Mouse (Mus musculus) embryo, embryonic 10 days (tissue): ENCODE data around the gene Myom3.

Experiments used
- DNase-seq: peaks from one replicate; pipeline ENCODE4 v3.0.0-alpha.2; 2015; ENCODE audit warnings: low spot score

Myom3 gene

DNA sequence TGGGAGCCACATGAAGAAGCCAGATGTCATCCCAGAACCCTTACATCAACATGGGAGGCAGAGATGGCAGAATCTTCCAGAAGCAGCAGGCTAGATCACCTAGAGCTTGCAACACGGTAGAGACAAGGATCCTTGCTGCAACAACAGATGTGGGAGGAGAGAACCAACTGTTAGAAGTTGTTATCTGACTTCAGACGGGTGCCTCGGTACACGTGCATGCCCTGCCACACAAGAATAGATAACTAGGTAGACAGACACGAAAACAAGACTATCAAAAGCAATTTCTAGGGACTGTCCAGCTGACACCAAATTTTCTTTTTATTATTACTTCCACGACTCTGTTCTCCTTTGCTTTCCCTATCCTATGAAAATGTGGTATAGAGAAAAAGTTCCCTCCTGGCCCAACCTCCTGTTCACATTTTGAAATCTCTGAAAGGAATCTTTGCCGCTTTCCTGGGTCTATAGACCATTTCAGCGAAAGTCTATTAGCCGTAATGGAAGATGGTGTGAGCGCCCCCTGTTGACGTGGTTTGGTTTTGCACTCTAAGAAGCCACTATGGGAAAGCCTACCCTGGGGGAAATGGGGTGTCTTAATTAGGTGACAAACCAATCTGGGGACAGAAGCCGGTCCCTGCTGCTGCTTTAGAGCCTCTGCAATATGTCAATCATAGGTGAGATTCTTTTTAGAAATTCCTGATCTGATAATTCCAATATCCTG lies 57.5 kb downstream of the Myom3 start:
- peak; percentile 55 for DNase-seq

DNA sequence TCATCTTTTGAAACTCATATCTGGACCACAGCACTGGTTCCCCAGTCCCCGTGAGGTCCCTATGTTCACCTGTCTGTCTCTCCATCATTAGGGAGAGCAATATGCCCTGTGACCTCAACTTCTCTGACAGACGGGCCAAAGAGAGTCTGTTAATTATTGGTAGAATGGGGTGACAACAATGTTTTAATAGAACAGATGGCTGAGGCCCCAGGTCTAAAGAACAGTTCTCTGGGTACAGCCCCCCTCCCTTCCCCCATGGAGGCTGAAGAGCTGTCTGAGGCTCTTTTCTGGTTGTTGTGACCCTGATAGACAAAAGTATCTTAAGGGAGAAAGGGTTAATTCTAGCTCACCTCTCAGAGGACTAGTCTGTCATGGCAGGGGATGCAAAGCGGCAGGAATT lies 58.9 kb downstream of the Myom3 start:
- DNase-seq: no peak

DNA sequence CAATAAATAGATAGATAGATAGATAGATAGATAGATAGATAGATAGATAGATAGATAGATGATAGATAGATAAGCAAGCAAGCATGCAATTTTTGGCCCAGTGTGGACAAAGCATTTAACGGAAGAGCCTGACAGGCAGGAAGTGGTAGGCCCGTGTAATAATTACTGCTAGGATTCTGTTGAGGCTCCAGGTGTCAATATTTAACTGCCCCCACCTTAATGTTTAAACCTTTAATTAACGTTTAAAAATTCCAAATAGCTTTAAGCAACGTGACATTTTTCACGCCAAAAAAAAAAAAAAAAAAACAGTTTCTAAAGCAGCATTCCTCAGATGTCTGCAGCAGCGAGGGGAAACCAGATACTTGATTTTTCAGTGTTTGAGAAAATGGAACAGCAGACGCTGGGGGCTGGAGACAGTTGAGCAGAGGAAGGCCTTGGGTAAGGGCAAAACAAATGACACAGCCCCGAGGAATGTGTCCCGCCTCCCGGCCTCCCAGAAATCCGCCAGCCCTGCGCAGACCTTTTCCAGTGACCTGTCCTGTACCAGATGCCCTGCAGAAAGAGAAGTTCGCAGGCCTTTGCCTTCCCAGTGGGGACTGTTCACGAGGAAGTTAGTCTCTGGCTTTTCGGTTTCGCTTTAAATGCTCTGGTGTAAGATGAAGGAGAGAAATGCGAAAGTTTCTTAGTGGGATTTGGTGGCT lies 60.5 kb downstream of the Myom3 start:
- DNase-seq: peak; percentile 39

DNA sequence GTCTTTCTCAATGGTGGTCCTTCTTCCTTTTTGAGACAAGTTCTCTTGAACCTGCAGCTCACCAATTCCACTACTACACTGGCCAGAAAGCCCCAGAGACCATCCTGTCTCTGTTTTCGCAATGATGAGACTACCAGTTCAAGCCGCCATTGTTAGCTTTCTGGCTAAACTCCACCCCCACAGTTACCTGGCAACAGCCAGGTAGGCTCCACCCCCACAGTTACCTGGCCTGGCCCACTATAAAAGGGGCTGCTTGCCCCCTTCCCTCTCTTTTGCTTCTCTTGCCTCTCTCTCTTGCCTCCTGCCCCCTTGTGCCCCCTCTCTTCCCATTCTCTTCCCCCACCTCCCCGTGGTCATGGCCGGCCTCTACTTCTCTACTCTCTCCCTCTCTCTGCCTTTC lies 62.3 kb downstream of the Myom3 start:
- DNase-seq: no peak

DNA sequence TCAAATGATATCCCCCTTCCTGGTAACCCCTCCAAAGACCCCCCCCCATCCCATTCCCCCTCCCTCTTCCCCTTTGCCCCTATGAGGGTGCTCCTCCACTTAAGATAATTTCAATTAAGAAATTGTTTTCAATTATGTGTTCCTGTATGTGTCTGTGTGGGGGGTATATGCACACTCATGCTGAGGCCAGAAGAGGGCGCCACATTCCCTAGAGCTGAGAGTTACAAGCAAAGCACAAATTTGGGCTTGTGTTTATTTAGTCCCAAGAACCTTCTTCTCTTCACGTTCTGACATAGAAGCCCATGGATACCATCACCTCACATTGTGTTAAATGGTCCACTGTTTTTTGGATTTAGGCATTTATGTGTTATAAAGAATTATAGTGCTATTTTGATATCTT lies 63.8 kb downstream of the Myom3 start:
- peak; percentile 41 for DNase-seq

DNA sequence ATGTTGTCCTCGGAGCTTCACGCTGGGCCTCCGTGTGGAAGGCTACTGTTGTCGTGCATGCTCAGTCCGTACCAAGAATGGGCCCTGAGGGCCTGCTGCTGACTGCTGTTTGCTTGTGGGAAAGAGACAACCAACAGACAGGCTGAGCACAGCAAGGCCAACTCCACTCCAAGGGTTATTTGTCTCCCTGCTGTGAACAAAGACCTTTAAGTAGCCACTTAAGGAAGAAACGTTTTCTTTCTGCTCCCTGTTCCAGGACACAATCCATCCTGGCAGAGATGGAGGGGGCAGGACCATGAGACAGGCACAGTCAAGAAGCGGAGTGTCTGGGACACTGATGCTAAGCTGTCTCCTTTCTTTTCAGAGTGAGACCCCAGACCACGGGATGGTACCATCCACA lies 64.7 kb downstream of the Myom3 start:
- no peak for DNase-seq

DNA sequence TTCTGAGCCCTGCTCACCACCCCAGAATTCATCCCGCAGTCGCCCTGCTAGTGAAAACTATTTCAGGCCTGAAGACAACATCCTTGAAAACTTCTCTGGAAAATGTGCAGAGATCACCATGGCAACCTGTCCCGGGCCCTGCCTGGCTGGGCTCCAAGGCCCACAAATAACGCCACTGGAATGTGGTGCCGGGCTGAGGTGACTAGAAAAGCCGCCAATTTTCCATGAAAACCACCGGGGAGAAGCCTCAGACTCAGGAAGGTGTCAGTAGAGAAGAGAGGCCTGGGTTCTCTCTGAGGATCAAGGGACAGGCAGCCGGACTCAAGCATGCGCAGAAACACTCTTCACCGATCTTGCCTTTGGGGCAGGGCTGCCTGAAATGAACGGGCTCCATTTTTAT lies 69.0 kb downstream of the Myom3 start:
- peak; percentile 62 for DNase-seq

DNA sequence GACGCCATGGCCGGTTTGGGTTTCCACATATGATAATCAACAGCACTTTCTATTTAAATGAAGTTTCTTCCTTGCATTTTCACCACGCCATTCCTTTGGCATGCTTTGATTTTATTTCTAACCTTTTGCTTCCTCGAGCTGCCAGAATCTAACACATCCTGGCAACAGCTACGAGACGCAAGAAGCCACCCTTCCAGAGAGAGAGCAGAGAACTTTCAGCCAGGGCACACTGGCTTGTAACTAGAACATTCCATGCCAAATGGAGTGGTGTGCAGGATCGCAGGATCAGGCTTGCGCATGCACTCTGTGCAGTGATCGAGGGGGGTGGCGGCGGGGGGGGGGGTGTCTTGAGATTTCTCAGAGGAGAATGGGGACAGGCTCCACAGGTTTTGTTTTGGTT lies 72.6 kb downstream of the Myom3 start:
- DNase-seq: no peak

DNA sequence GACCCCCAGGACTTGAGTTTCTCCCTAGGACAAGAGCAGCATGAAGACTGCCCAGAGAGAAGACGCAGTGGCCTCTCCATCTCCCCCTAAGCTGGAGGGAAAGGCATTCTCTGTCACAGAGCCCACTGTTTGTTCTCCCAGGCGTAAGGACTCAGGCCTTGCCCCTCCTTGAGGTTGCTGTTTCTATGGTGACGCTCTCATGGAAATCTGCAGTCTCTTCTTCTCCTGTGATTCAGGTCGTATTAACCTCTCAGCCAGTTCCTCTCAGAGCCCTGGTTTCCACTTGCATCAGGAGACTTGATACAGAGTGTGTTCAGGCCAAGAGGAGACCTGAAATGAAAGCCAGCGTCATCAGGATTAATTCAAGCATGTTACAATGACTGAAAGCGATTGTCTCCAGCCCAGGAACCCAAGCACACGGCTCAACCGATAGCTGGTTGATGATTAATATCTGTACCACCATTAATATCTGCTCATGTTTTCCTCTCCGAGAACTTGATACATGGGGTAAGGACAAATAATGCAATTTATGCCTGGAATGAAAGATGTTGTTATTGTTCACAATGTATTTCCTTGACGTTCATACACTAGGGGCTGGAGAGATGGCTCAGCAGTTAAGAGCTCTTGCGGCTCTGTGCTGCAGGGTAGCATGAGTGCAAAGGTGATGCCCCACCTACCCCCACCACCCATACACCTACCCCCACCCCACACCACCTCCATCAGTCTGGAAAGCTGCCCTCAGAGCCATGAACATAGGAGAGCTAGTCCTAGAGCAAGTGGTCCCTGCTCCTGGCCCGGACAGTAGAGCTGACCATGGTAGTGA lies 74.0 kb downstream of the Myom3 start:
- peak; percentile 54 for DNase-seq

DNA sequence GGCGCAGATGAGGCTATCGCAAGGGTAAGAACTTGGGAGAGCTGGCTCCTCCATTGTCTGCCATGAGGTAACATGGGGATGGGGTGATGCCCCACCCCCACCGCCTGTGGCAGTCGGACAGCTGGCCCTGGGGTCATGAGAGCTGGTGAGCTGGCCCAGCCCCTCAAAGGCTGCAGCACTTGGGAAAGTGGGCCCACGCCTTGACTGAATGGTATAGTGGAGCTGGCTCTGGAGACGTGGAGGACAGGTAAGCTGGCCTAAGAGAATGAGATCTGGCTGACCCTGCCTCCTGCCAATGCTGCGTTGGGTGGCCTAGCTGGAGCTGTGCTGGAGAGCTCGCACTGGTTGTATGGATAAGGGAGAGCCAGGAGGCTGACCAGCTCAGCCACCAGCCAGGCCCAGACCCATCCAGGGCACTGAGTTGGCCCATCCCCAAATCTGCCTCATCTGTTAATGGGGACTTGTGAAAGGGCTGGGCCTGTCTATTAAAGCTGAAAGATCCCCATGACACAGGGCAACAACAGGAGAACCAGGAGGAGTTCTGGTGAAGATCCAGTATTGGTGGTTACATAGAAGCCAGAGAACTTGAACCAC lies 74.7 kb downstream of the Myom3 start:
- no peak for DNase-seq

DNA sequence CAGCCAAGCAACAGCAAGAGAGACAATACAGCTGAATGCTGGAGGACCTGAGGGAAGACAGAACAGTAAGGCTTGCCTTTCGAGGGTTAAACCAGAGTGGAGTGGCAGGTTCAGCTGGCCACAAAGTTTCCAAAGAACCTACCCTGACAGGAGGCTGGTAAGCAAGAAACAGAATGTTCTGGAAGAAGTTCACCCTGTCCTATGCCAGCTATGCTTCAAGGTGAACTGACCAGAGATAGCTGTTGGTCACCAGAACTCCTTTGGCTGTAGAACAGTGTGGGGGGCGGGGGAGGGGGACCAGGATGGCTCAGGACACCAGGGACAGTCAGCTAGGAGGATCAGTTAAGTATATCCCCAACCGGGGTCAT lies 79.4 kb downstream of the Myom3 start:
- DNase-seq: no peak

DNA sequence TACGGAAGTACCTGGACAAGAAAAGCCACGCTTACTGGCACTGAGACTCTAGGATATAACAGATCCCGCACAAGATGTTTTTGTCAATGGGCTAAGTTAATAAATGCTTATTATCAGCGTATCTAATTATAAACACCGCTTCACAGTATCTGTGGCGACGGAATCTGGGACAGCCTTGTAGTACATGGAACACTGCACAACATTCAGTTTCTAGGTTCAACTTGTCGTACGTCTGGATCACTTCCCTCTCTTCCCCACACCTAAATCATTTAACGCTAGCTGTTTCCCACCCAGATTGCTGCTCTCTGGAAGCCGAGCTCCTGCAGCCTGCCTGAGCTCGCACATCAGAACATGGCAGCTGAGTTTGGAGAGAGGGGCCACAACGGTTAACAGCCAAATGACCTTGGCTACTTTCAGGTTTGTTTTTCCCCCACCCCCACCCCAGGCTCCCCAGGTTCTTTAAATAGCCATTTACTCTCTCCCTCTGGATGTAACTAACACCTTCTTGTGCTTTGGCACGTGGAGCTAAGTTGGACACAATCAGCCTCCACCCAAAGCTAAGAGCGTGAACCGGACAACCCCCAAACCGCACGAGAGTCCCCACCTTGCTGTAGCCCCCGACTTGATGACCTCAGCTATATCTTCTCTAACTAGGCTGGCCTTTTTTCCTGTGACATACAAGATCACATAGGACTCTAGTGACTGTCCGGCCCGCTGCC lies 79.9 kb downstream of the Myom3 start:
- no peak for DNase-seq

DNA sequence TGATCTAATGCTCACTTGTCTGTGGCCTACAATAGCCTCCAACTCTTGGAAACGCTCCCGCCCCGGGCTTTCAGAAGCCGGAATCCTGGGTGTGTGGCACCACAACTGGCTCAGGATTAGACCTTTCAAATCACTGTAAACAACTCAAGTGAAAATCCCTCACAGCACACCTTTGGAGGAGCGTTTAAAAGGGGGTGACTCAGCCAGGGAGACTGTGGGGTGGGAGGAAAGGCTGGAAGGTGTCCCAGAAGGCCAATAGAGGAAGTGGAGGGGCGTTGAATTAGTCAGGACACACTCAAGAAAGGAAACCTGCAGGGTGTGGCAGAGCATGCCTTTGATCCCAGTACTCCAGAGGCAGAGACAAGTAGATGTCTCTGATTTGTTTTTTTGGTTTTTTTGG lies 84.9 kb downstream of the Myom3 start:
- no peak for DNase-seq

DNA sequence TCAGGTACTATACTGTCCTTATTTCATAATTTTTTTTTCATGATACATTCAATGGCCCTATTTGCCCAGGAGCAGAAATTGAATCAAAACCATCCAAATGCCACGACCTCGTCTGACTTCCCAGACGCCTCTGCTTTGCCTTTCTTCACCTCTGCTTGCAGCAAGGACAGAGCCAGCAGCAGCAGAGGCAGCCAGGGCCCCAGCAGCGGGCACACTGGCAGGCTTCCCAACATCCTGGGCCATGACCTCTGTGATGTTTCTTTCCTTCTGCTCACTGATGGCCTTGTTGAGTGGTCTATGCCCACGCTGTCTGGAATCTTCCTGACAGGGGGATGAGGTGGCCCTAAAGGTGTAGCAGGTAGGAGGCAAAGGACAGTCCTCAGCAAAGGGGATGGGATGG lies 88.1 kb downstream of the Myom3 start:
- no peak for DNase-seq

DNA sequence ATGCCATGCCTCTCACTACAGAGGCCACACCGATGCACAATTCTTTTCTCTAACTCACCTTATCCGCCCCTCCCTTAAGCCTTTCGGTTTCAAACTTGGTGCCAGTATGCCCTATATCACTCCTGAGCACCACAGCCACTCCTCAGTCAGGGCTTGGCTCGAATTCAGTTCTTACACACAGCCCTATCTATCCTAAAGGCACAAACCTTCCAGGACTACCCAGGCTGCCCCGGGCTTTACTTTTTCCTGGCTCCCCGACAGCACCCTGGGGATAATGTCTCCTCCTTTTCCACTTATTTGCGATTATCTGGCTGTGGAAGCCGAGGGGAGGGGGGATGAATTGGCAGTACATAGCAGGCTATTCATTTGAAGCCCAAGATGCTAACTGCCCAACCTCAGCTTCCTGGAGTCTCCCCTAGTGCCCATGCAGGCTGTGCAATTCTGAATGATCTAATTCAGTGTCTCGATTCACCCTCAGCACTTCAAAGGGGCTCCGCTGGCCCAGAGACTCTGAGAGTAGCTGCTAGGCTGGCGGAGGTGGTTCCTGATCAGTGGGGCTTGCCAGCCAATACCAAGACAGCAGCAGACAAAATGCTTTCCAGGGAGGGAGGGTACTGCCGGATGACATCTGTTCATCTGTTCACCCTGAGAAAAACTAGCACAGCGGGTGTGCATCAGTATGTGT lies 91.0 kb downstream of the Myom3 start:
- no peak for DNase-seq

DNA sequence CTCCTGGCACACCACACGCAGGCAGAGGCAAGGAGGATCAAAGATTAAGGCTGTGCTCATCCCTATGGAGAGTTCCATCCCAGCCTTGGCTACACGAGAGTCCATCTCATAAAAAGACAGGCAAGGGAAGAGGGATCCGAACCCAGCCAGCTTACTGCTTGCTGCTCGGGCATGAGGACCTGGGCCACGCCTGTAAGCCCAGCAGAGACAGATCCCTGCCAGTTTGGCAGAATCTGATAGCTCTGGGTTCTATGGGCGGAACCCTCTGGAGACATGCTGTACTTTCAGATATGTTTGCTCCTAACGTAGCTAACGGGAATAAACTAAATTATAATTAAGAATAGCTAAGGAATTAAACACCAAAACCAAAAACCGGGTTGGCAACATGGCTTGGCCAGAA lies 92.4 kb downstream of the Myom3 start:
- DNase-seq: no peak

DNA sequence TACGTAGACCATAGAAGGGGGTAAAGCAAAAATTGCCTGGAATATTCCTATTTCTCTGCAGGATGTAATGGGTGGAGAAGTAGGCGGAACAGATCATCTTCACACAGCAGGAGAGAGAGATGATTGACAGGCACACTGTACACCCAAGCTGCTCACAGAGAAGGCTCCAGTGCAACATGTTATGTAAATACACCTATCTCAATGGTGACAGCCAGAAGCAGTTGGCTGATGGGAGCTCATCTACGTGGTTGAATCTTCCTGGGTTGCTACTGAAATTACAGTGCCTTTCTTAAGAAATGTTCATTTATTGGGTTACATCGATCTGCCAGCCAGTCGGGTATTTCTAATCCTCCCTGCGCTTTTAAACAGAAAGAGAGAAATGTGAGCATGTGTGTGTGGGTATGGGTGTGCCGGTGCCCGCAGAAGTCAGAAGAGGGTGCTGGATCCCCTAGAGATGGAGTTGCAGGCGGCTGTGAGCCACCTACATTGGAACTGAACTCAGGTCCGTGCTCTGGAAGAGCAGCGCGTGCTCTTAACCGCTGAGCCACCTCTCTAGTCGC lies 94.6 kb downstream of the Myom3 start:
- DNase-seq: no peak

DNA sequence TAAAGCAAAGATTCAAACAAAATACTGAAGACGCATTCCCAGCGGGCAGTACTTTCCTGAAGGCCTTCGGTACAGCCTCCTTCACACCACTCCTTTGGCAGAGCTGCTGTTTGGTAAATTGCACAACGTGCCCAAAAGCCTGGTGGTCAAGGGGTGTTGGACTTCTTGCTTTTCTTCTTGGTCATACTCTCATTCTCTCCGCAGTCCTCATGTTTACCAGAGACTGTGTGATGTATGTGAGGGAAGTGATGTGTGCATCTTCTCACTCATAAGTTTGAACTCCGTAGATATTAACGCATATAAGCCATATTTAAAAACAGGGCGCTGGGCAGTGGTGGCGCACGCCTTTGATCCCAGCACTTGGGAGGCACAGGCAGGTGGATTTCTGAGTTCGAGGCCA lies 95.1 kb downstream of the Myom3 start:
- no peak for DNase-seq

DNA sequence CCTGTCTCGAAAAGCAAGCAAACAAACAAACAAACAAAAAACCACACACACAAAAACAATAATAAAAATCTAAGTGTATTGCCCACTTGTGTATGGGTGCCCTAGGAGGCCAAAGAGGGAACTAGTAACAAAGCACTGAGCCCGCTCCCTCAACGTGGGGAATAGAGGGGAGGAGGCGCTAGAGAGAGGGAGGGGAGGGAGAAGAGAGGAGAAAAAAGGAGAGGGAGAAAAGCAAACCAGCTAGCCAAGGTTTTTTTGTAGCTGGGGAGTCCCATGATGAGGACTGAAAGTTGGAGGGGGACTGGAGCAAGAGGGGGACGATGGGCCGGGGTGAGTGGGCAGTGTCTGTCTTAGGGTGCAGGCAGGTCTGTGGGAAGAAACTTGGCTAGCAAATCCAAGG lies 95.6 kb downstream of the Myom3 start:
- DNase-seq: peak; percentile 62

DNA sequence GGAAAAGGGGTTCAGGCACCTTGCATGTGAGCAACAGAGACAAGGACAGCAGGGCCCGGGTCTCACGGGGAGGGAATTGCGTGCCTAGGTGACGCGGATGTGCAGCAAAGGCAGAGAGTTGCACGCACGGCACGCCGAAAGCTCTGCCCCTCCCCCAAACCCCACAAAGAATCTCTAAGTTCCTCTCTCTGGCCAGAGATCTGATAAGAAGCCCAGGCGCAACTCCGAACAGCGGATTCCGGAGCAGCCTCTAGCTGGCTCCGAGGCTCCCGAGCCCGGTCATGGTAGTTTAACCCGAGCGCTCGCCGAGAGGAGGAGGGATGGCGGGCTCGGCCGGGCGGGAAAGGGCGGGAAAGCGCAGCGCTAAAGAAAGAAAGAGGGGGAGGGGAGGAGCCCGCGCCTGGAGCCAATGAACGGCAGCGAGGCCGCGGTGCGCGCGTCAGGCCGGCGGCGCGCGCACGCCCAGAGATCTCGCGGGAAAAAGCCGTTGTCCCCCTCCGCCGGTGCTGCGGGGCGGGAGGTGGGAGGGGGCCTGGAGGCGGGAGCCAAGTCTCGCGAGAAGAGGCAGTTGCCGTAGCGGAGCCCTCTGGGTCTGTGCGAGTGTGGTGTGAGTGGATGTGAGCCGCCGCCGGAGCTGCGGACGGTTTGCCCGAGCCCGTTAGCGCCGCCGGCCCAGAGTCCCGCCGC lies 96.2 kb downstream of the Myom3 start, which contains the start of gene Srsf10:
Gene Srsf10, plus strand, starts transcription at position 212 of the 687 bp plus-strand sequence.
- DNase-seq: peak; percentile 97
